In the genomic region with DNA sequence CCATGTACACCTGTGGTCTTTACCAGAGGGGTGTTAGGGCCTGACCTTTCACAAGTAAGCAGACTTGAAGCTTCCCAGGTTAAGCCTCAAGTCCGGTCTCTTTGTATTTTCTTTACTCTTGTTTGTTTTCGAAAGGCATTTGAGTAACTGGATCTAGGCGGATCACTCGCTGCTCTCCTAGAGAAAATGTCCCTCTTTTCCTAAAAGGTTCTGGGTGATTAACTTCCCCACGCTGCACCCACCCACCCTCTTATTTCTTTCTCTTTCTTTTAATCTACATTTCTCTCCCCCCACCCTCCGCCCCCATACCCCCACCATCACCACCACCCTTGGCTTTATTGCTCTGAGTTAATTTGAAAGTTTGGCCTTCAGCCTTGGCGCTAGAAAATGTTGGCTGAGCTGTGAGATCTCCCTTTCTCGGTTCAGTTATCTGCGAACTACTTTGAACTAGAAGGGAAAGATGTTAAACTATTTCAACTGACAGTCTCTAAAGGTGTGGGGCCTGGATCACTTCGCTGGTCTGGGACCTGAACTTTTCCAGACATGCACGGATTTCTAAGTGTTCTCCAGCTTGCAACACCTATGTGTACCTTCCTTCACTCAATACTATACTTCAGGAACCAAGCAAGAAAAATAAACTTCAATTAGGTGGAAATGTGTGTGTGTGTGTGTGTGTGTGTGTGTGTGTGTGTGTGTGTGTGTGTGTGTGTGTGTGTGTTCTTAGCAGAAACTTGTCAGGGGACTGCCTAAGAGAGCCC, we compare ENCODE assay signal across 8 mouse cellular contexts. TPM values are rescaled to one million over a fixed set of nuclear protein-coding genes. Genes with fewer than 3 reads are reported as not detected.
DNase-seq lines count a peak whose midpoint lies in the region; ATAC-seq lines count a peak whose summit lies in the region.

No protein-coding gene starts in this region.

- no peaks in the 10 kb centered on the region for H3K36me3 ChIP-seq in heart, embryonic 15.5 days
- no peaks in the 10 kb centered on the region for H3K36me3 ChIP-seq in embryonic facial prominence, embryonic 10.5 days (replicated peaks)
- no peaks in the 10 kb centered on the region for H3K36me3 ChIP-seq in intestine, embryonic 14.5 days (ENCODE audit: control insufficient read depth, insufficient read depth, low read length)

- intact Hi-C loops in heart, postnatal 36 days (cut with DNase I) = loop anchor here (2.0 to 5.0 kb wide), 2 partner anchors 308 to 347 kb away; no protein-coding TSS in a partner anchor

- no peaks in the 10 kb centered on the region for H3K27me3 ChIP-seq in heart, embryonic 15.5 days
- peaks cover 39% of the 10 kb centered on the region for H3K27me3 ChIP-seq in embryonic facial prominence, embryonic 10.5 days (replicated peaks; ENCODE audit: low read depth, poor library complexity, severe bottlenecking)
- H3K27me3 ChIP-seq in intestine, embryonic 14.5 days (replicated peaks; ENCODE audit: control insufficient read depth, insufficient read depth, low read length) = no peaks in the 10 kb centered on the region

- peaks cover 25% of the 10 kb centered on the region for H3K4me1 ChIP-seq in heart, embryonic 15.5 days (replicated peaks)
- H3K4me1 ChIP-seq in embryonic facial prominence, embryonic 10.5 days = peaks cover 54% of the 10 kb centered on the region
- H3K4me1 ChIP-seq in intestine, embryonic 14.5 days (replicated peaks; ENCODE audit: control insufficient read depth, insufficient read depth, low read length) = peaks cover 25% of the 10 kb centered on the region

- peak overlapping the region; percentile 82; the same call in 1 of the 2 replicates for H3K9ac ChIP-seq in heart, embryonic 15.5 days
- H3K9ac ChIP-seq in intestine, embryonic 14.5 days (ENCODE audit: low read length) = no peak overlapping the region

- H3K27ac ChIP-seq in heart, embryonic 15.5 days = peak overlapping the region; percentile 88
- peak overlapping the region; percentile 94 for H3K27ac ChIP-seq in embryonic facial prominence, embryonic 10.5 days (replicated peaks)
- peak overlapping the region; percentile 64 for H3K27ac ChIP-seq in intestine, embryonic 14.5 days (ENCODE audit: low read depth)

- WGBS in heart, embryonic 15.5 days = 38% methylated on average over 11 of the region's 11 CpGs
- WGBS in embryonic facial prominence, embryonic 10.5 days = 11% methylated on average over 11 of the region's 11 CpGs
- WGBS in intestine, embryonic 14.5 days = 37% methylated on average over 11 of the region's 11 CpGs

- ATAC-seq in heart, embryonic 15.5 days (replicated peaks; ENCODE audit: insufficient number of reproducible peaks, insufficient read depth, low FRiP score, low read depth) = no peak
- ATAC-seq in intestine, embryonic 14.5 days (replicated peaks; ENCODE audit: low FRiP score, low TSS enrichment, low read depth) = no peak

- peak overlapping the region; percentile 80 for H3K4me2 ChIP-seq in heart, embryonic 15.5 days
- H3K4me2 ChIP-seq in intestine, embryonic 14.5 days (ENCODE audit: low read length) = peak overlapping the region; percentile 73; the same call in 1 of the 2 replicates

- no peaks in the 10 kb centered on the region for H3K9me3 ChIP-seq in heart, embryonic 15.5 days (replicated peaks)
- no peaks in the 10 kb centered on the region for H3K9me3 ChIP-seq in embryonic facial prominence, embryonic 10.5 days
- H3K9me3 ChIP-seq in intestine, embryonic 14.5 days (ENCODE audit: control insufficient read depth, low read length) = no peaks in the 10 kb centered on the region

- peak overlapping the region; percentile 66 for H3K4me3 ChIP-seq in heart, embryonic 15.5 days
- peak overlapping the region; percentile 86 for H3K4me3 ChIP-seq in embryonic facial prominence, embryonic 10.5 days
- no peak overlapping the region for H3K4me3 ChIP-seq in intestine, embryonic 14.5 days (ENCODE audit: low read depth, low read length)

- DNase-seq in heart, postnatal 36 days = no peak
- DNase-seq in embryonic facial prominence, embryonic 10.5 days (ENCODE audit: low spot score) = no peak
- no peak for DNase-seq in intestine, embryonic 14.5 days (ENCODE audit: low spot score)
- DNase-seq in neural tube, embryonic 10.5 days (ENCODE audit: extremely low spot score, low spot score) = peak; percentile 14
- DNase-seq in c-Kit-positive CD71-positive TER-119-positive erythroid progenitor cells, embryonic 14.5 days (ENCODE audit: low spot score) = no peak
- no peak for DNase-seq in B cell, adult 2 months
- no peak for DNase-seq in gastrocnemius, postnatal 25 days

RNA-seq across cellular contexts. Expression of a gene that starts 1.0 kb away (rescaled TPM):
- polyA plus RNA-seq in heart, embryonic 15.5 days (2015; fragmentation: Nextera tagmentation; extraction: Ambion mirVana) = 15.0 and 17.1 TPM in 2 replicates
- total RNA-seq in heart, postnatal 36 days (2021) = 1 to 10 TPM; 3.7 to 4.4 TPM
- 7.9 and 9.6 TPM in 2 replicates for polyA plus RNA-seq in embryonic facial prominence, embryonic 10.5 days (2016; fragmentation: Nextera tagmentation; extraction: Ambion mirVana)
- 6.1 and 8.5 TPM in 2 replicates for polyA plus RNA-seq in intestine, embryonic 14.5 days (2014; fragmentation: Nextera tagmentation; extraction: Ambion mirVana)
- under 1 TPM in 1 of 2 experiments, not detected in 1; 0.16 TPM for total RNA-seq in gastrocnemius, postnatal 25 days (2021)
